Comparison of ENCODE assay signal across 17 mouse cellular contexts in genomic region chr7:55877721-55878120, GRCm38 (mm10). TPM values are rescaled to one million over a fixed set of nuclear protein-coding genes. Genes with fewer than 3 reads are reported as not detected.
DNase-seq lines count a peak whose midpoint lies in the region; ATAC-seq and TF ChIP-seq lines count a peak whose summit lies in the region.
"Had no signal": no experiment of that assay in that cellular context is flagged by ENCODE, and none has a peak within 500 bp of the region (broad histone marks: within the 10 kb centered on the region; RNA-seq: fewer than 3 reads in every experiment).

No protein-coding gene starts in this region.

- no peak overlapping the region for H3K4me3 ChIP-seq in lung, adult 2 months (replicated peaks; ENCODE audit: extremely low read depth, low read depth, low read length)
- H3K4me3 ChIP-seq in midbrain, embryonic 13.5 days (replicated peaks), result no peak overlapping the region
- H3K4me3 ChIP-seq: embryonic facial prominence, embryonic 12.5 days; lung, embryonic 15.5 days had no signal

- no peak overlapping the region for H3K9ac ChIP-seq in midbrain, embryonic 13.5 days (replicated peaks)
- H3K9ac ChIP-seq: embryonic facial prominence, embryonic 12.5 days; hindbrain, embryonic 14.5 days; lung, embryonic 15.5 days had no signal

- WGBS in lung, adult 2 months, result 59% methylated on average over 10 of the region's 10 CpGs
- 94% methylated on average over 10 of the region's 10 CpGs for WGBS in midbrain, embryonic 13.5 days

- H3K9me3 ChIP-seq in midbrain, embryonic 13.5 days, result no peaks in the 10 kb centered on the region
- H3K9me3 ChIP-seq: embryonic facial prominence, embryonic 12.5 days; lung, embryonic 15.5 days had no signal

- H3K36me3 ChIP-seq in midbrain, embryonic 13.5 days, result peaks cover 84% of the 10 kb centered on the region

- peak; percentile 23 to 48 for DNase-seq in lung, adult 18-20 months
- no peak for DNase-seq in lung, adult 2 months
- DNase-seq in heart, adult 9 months (ENCODE audit: low spot score in 2 of 2), result peak; percentile 84 to 87
- DNase-seq in kidney, postnatal 14 days, result peak; percentile 42
- peak; percentile 52 for DNase-seq in testis, postnatal 10 days (ENCODE audit: low spot score)
- DNase-seq in B cell, adult 2 months, result no peak
- DNase-seq: adrenal gland, postnatal 36 days; cerebellum, adult 8-10 months; right cerebral cortex, postnatal 4 days had no signal

- ATAC-seq in midbrain, embryonic 13.5 days, result no peak
- ATAC-seq in cerebellum, adult (ENCODE audit: insufficient number of reproducible peaks, low FRiP score, low TSS enrichment), result no peak
- ATAC-seq: forebrain, embryonic 16.5 days; midbrain, embryonic 16.5 days had no signal

- TF ChIP-seq POLR2A in lung, adult 2 months (IDR thresholded peaks at IDR 0.05; ENCODE audit: borderline replicate concordance, extremely low read depth, low read depth, low read length), result no peak

- no peak for TF ChIP-seq CTCF in lung, adult 2 months (IDR thresholded peaks at IDR 0.05; ENCODE audit: insufficient read depth, low read length)

- H3K27ac ChIP-seq in midbrain, embryonic 13.5 days, result no peak overlapping the region
- H3K27ac ChIP-seq: embryonic facial prominence, embryonic 12.5 days; hindbrain, embryonic 14.5 days; lung, embryonic 15.5 days had no signal

- no peak overlapping the region for H3K4me2 ChIP-seq in midbrain, embryonic 13.5 days (replicated peaks)
- H3K4me2 ChIP-seq: embryonic facial prominence, embryonic 12.5 days; hindbrain, embryonic 14.5 days; lung, embryonic 15.5 days had no signal

- no peaks in the 10 kb centered on the region for H3K4me1 ChIP-seq in lung, adult 2 months (ENCODE audit: control insufficient read depth, insufficient read depth, low read length)
- H3K4me1 ChIP-seq in midbrain, embryonic 13.5 days (replicated peaks), result no peaks in the 10 kb centered on the region
- H3K4me1 ChIP-seq: embryonic facial prominence, embryonic 12.5 days; lung, embryonic 15.5 days had no signal

- no peaks in the 10 kb centered on the region for H3K27me3 ChIP-seq in midbrain, embryonic 13.5 days
- H3K27me3 ChIP-seq: CH12.LX; embryonic facial prominence, embryonic 12.5 days; lung, embryonic 15.5 days had no signal

RNA-seq across cellular contexts. Expression of gene Cyfip1, which starts 36.2 kb away (rescaled TPM):
- polyA plus RNA-seq in lung, adult 2 months (2012; rRNA removed), result 46.5 and 66.8 TPM in 2 replicates
- polyA plus RNA-seq in midbrain, embryonic 13.5 days (2015; fragmentation: Nextera tagmentation; extraction: Ambion mirVana), result 52.8 and 56.3 TPM in 2 replicates

Comparison
In these comparisons a context has a peak if more than half of its experiments do, and no peak if none do; other contexts are left out.
1. DNase-seq: peak in lung, adult 18-20 months (2 of 2), heart, adult 9 months (2 of 2), kidney, postnatal 14 days (single experiment) and testis, postnatal 10 days (single experiment); none in lung, adult 2 months (single experiment) and B cell, adult 2 months (0 of 2).